Mouse (Mus musculus) bone marrow macrophage, adult 2 months (primary cell): ENCODE results near the gene Rsbn1l.

Experiments used
- CTCF ChIP-seq: IDR thresholded peaks from 2 replicates; pipeline ENCODE4 v1.5.1; 2012; ENCODE audit warnings: low read depth, mild to moderate bottlenecking, low read length, moderate library complexity
- POLR2A ChIP-seq: IDR thresholded peaks from 2 replicates; pipeline ENCODE4 v1.6.1; 2012; ENCODE audit warnings: mild to moderate bottlenecking, low read depth, low read length, borderline replicate concordance

- TF ChIP-seq CTCF (no peak), POLR2A (no peak)
Measured at GRCm38 (mm10) chr5:20847010-20847409, 109.2 kb downstream of the Rsbn1l start.
